ENCODE assay signal across 9 mouse cellular contexts in the genomic region with DNA sequence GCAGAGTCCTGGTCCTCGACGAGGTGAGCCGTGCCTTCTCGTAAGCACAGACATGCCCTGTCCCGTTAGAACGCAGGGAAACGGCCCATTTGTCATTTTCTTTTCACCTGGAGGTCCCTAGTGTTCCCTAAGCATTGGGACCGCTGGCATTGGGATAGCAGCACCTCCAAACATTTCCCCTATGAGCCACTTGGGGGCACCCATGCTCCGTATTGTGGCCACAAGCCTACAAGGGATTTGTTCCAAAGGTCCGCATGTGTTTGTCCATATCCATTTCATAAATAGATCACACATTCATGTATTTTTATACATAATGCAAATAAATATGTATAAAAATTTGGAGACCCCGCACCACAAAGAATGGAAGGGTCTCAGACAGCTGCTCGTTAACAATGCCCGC. TPM values are rescaled to one million over a fixed set of nuclear protein-coding genes. Genes with fewer than 3 reads are reported as not detected.
DNase-seq lines count a peak whose midpoint lies in the region; ATAC-seq lines count a peak whose summit lies in the region.
"Had no signal": no experiment of that assay in that cellular context is flagged by ENCODE, and none has a peak within 500 bp of the region (broad histone marks: within the 10 kb centered on the region; RNA-seq: fewer than 3 reads in every experiment).

No protein-coding gene starts in this region.

- no peak; the same call in 1 of the 2 replicates for ATAC-seq in kidney, embryonic 15.5 days (replicated peaks; ENCODE audit: low FRiP score)
- ATAC-seq in midbrain, embryonic 11.5 days (ENCODE audit: low FRiP score), result 0 out of 2 replicates have a peak, but pooled peaks have one; percentile 35

- H3K4me3 ChIP-seq in kidney, embryonic 15.5 days (replicated peaks), result no peak overlapping the region
- no peak overlapping the region for H3K4me3 ChIP-seq in embryonic facial prominence, embryonic 10.5 days
- H3K4me3 ChIP-seq in midbrain, embryonic 11.5 days (ENCODE audit: low read depth, low read length), result no peak overlapping the region
- H3K4me3 ChIP-seq: limb, embryonic 15.5 days had no signal

- H3K4me2 ChIP-seq in kidney, embryonic 15.5 days, result no peak overlapping the region
- H3K4me2 ChIP-seq in midbrain, embryonic 11.5 days, result no peak overlapping the region
- H3K4me2 ChIP-seq: limb, embryonic 15.5 days had no signal

- no peak overlapping the region for H3K9ac ChIP-seq in kidney, embryonic 15.5 days
- H3K9ac ChIP-seq in midbrain, embryonic 11.5 days (ENCODE audit: low read length), result no peak overlapping the region
- H3K9ac ChIP-seq: limb, embryonic 15.5 days had no signal

- no peaks in the 10 kb centered on the region for H3K36me3 ChIP-seq in kidney, embryonic 15.5 days
- no peaks in the 10 kb centered on the region for H3K36me3 ChIP-seq in embryonic facial prominence, embryonic 10.5 days (replicated peaks)
- H3K36me3 ChIP-seq in midbrain, embryonic 11.5 days (ENCODE audit: control insufficient read depth, insufficient read depth, low read length), result no peaks in the 10 kb centered on the region
- H3K36me3 ChIP-seq: limb, embryonic 15.5 days had no signal

- peaks cover 50% of the 10 kb centered on the region for H3K27me3 ChIP-seq in kidney, embryonic 15.5 days
- H3K27me3 ChIP-seq in embryonic facial prominence, embryonic 10.5 days (replicated peaks; ENCODE audit: low read depth, poor library complexity, severe bottlenecking), result peaks cover 24% of the 10 kb centered on the region
- H3K27me3 ChIP-seq in midbrain, embryonic 11.5 days (ENCODE audit: control insufficient read depth, insufficient read depth, low read length), result no peaks in the 10 kb centered on the region

- WGBS in kidney, embryonic 15.5 days, result 17% methylated on average over 13 of the region's 13 CpGs
- 23% methylated on average over 13 of the region's 13 CpGs for WGBS in embryonic facial prominence, embryonic 10.5 days
- 24% methylated on average over 13 of the region's 13 CpGs for WGBS in midbrain, embryonic 11.5 days

- peak; percentile 64 for DNase-seq in kidney, adult 18-20 months
- peak; percentile 72 for DNase-seq in adipocyte (ENCODE audit: low spot score)
- peak; percentile 65 for DNase-seq in embryonic facial prominence, embryonic 10.5 days (ENCODE audit: low spot score)
- DNase-seq in heart, postnatal 36 days, result peak; percentile 52 to 63
- peak; percentile 56 for DNase-seq in layer of hippocampus, adult 9-11 months
- peak; percentile 94 for DNase-seq in midbrain, embryonic 11.5 days (ENCODE audit: low spot score, missing footprints)
- DNase-seq in thymus, postnatal 4 days, result peak; percentile 41

- intact Hi-C loops in heart, postnatal 36 days (cut with DNase I), result loop anchor here (5.0 to 10.0 kb wide), 2 partner anchors 116 to 323 kb away; no protein-coding TSS in a partner anchor

- no peaks in the 10 kb centered on the region for H3K9me3 ChIP-seq in kidney, embryonic 15.5 days (replicated peaks)
- H3K9me3 ChIP-seq in embryonic facial prominence, embryonic 10.5 days, result no peaks in the 10 kb centered on the region
- H3K9me3 ChIP-seq in midbrain, embryonic 11.5 days (ENCODE audit: control insufficient read depth, low read length), result no peaks in the 10 kb centered on the region
- H3K9me3 ChIP-seq: limb, embryonic 15.5 days had no signal

- peaks cover 26% of the 10 kb centered on the region for H3K4me1 ChIP-seq in kidney, embryonic 15.5 days
- peaks cover 6% of the 10 kb centered on the region for H3K4me1 ChIP-seq in embryonic facial prominence, embryonic 10.5 days
- peaks cover 6% of the 10 kb centered on the region; the same call in 1 of the 2 replicates for H3K4me1 ChIP-seq in midbrain, embryonic 11.5 days (ENCODE audit: control insufficient read depth, insufficient read depth, low read length)

- no peak overlapping the region for H3K27ac ChIP-seq in kidney, embryonic 15.5 days
- no peak overlapping the region for H3K27ac ChIP-seq in embryonic facial prominence, embryonic 10.5 days (replicated peaks)
- no peak overlapping the region for H3K27ac ChIP-seq in midbrain, embryonic 11.5 days (ENCODE audit: low read depth, low read length)
- H3K27ac ChIP-seq: limb, embryonic 15.5 days had no signal

RNA-seq across cellular contexts. Expression of a gene that starts 35.0 kb away (rescaled TPM):
- polyA plus RNA-seq in kidney, embryonic 15.5 days (2015; fragmentation: Nextera tagmentation; extraction: Ambion mirVana), result 1.4 and 1.8 TPM in 2 replicates
- not detected in 2 replicates for polyA plus RNA-seq in embryonic facial prominence, embryonic 10.5 days (2016; fragmentation: Nextera tagmentation; extraction: Ambion mirVana)
- 1 to 10 TPM; 4.7 to 5.9 TPM for total RNA-seq in heart, postnatal 36 days (2021)
- polyA plus RNA-seq in midbrain, embryonic 11.5 days (2014; fragmentation: Nextera tagmentation; extraction: Ambion mirVana), result 0.07 and 0.15 TPM in 2 replicates

RNA-seq across cellular contexts. Expression of a gene that starts 41.7 kb away (rescaled TPM):
- 657 and 728 TPM in 2 replicates for polyA plus RNA-seq in kidney, embryonic 15.5 days (2015; fragmentation: Nextera tagmentation; extraction: Ambion mirVana)
- 958 and 1,014 TPM in 2 replicates for polyA plus RNA-seq in embryonic facial prominence, embryonic 10.5 days (2016; fragmentation: Nextera tagmentation; extraction: Ambion mirVana)
- total RNA-seq in heart, postnatal 36 days (2021), result 100 to 1,000 TPM in 1 of 2 experiments, 10 to 100 TPM in 1; 86.3 to 103 TPM
- 948 and 951 TPM in 2 replicates for polyA plus RNA-seq in midbrain, embryonic 11.5 days (2014; fragmentation: Nextera tagmentation; extraction: Ambion mirVana)

RNA-seq across cellular contexts. Expression of a gene that starts 53.2 kb away (rescaled TPM):
- 35.0 and 36.6 TPM in 2 replicates for polyA plus RNA-seq in kidney, embryonic 15.5 days (2015; fragmentation: Nextera tagmentation; extraction: Ambion mirVana)
- 22.2 and 24.9 TPM in 2 replicates for polyA plus RNA-seq in embryonic facial prominence, embryonic 10.5 days (2016; fragmentation: Nextera tagmentation; extraction: Ambion mirVana)
- total RNA-seq in heart, postnatal 36 days (2021), result 10 to 100 TPM; 12.2 to 20.5 TPM
- 26.0 and 27.6 TPM in 2 replicates for polyA plus RNA-seq in midbrain, embryonic 11.5 days (2014; fragmentation: Nextera tagmentation; extraction: Ambion mirVana)

Comparison
In these comparisons a context has a peak if more than half of its experiments do, and no peak if none do; other contexts are left out.
1. DNase-seq: peak in every context shown above with its lines; median percentile 94 in midbrain, embryonic 11.5 days; 72 in adipocyte; 65 in embryonic facial prominence, embryonic 10.5 days; 64 in kidney, adult 18-20 months; 58 in heart, postnatal 36 days; 56 in layer of hippocampus, adult 9-11 months; 41 in thymus, postnatal 4 days.